Mouse (Mus musculus) layer of hippocampus, postnatal 36 days (tissue): Measurements from ENCODE around the gene Osbpl9. TPM values are rescaled to one million over a fixed set of nuclear protein-coding genes. Genes with fewer than 3 reads are reported as not detected.

Source experiments
- DNase-seq, 2 experiments: peaks; one replicate each; pipeline ENCODE4 v3.0.0; 2022
- total RNA-seq, 2 experiments: library from RNA; stranded (reverse); gene quantifications; 2 replicates each; pipeline ENCODE4 v1.2.3; 2021

The Osbpl9 gene
- total RNA-seq, 2 experiments from 2014 or later: 50.6 to 54.0 TPM

DNA sequence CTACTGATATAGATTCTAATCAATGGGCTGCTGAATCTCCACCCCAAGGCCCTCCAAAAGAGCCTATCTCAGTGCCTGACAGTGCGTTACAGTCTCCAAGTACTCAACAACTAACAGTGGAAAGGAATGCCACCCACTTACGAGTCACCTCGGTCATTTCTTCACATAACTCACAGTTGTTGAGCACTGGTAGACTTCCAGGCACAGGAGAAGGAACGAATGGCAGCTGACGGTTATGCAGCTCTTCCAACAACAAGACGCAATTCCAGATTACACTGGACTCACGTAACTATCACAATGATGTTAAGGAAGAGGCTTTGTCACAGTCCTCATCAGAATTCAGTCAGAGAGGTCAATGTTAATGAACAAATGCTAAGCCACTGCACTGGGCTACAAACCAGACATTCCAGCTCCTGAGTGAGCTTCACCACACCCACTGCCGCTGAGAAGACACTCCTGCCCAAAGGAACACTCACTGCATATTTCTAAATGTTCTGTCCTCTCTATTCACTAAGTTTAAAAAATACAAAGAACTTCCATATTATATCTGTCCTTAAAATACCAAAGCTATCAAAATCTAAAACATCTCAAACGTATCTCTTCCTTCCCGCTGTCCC, 70.7 kb downstream of the Osbpl9 start:
- DNase-seq: no peak

GRCm38 (mm10) chr4:109128971-109129370, 73.1 kb downstream of the Osbpl9 start:
- no peak for DNase-seq

GRCm38 (mm10) chr4:109128017-109128416, 74.1 kb downstream of the Osbpl9 start:
- no peak for DNase-seq

DNA sequence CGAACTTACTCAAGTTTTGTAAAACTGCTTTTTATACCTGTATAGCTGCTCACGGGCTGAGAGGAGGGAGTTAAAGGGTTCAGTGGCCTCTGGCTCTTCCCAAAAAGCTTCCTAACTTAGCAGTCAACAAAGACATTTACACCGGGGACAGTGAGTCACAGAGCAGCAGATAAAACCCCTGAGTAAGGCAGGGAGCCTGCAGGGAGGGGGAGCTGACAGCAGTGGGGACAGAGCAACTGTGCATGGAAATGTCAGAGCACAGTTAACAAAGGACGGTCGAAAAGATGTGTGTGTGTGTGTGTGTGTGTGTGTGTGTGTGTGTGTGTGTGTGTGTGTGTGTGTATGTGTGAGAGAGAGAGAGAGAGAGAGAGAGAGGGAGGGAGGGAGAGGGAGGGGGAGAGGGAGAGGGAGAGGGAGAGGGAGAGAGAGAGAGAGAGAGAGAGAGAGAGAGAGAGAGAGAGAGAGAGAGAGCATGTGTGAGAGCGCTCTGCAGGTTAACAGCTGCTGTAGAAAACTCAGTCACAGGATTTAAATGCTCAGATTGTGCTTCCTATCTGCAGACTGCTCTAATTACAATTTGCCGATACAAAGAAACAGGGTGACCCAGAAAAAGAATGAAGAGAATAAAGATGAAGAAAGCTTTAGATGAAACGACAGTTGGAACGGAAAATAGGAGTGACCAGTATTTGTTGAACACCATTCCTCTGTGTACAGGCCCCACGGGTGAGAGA, 75.1 kb downstream of the Osbpl9 start:
- DNase-seq: no peak

GRCm38 (mm10) chr4:109125746-109126425, 76.2 kb downstream of the Osbpl9 start:
- DNase-seq: no peak

DNA sequence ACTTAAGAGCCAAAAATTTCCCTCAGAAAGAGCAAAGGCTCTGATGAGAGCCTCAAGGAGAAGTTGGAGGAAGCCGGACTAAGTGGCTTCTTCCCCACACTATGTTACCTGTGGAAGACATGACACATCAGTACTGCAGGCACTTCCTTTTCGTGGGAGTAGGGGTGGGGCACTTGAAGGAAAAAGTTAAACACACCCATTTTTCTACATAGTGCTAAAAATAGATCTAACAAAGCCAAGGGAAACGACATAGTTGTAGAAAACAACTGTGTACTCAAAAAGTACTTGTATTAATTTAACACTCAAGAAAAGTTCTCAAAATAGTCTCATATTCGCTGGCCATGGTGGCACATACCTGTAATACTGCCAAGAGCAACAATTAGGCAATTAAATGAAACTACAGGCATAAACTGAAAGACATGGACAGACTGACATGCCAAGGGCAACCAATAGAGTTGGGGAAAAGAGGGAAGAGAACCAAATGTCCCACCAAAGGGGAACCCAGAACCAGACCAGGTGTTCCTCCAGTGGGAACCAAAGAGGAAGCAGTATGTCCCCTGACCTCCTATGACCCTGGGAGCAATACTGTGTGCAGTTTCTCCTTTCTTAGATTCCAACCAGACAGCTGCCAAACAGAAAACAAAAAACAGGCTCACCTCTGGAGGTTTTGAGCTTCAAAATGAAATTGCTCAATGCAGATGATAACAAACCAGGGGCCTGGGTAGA, 79.1 kb downstream of the Osbpl9 start:
- no peak for DNase-seq

- DNase-seq: no peak
Observed at GRCm38 (mm10) chr4:109120735-109121134, 81.3 kb downstream of the Osbpl9 start.

DNA sequence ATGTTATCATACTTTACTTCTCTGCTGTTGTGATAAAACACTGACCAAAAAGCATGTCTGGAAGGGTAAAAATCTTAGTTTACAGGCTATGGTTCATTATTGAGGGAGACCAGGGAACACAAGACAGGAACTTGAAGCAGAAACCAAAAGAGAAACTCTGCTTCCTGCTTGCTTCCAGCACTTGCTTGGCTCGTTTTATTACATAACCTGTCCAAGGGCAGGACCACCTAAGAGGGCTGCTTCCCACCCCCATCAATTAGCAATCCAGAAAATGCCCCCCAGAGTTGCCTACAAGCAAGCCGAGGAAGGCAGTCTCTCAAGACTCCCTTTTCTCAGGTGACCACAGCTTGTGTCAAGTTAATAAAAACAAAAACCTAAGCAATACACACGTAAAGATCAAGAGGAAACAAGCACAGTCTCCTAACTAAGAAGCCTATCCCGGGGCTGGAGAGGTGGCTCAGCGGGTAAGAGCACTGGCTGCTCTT, 82.4 kb downstream of the Osbpl9 start:
- no peak for DNase-seq

GRCm38 (mm10) chr4:109118327-109118659, 83.8 kb downstream of the Osbpl9 start:
- DNase-seq: peak; percentile 25 to 44

DNA sequence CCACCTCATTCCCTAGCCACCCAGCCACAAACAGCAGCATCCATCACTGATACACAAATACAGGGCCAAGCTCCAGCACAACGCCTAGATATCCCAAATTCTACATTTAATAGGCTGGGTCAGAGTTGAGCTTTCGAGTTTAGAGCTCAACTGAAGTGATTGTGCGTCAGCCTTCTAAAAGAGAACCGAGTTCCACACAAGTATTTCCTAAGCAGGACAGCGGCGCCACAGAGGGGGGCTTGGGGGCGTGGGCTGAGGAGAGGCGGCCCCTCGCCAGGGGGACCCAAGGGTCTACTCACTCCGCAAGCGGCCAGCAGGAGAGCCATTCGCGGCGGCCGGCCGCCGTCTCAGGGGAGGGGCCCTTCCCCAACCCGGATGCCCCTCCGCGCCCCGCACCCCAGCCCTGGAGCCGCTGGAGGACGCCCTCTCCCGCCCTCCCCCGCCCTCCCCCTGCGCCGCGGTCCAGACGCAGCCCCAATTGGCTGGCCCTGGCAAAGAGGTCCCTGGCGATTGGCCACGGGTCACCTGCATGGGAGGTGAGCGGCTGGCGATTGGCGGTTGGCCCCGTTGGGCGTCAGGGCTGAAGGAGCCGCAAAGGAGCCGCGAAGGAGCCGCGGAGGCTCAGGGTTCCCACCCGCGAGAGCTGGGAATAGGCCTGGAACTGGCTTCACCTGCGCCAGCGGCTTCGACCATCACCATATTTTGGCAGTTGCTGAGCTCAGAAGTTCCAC, 84.3 kb downstream of the Osbpl9 start:
- peak; percentile 55 to 62 for DNase-seq

DNA sequence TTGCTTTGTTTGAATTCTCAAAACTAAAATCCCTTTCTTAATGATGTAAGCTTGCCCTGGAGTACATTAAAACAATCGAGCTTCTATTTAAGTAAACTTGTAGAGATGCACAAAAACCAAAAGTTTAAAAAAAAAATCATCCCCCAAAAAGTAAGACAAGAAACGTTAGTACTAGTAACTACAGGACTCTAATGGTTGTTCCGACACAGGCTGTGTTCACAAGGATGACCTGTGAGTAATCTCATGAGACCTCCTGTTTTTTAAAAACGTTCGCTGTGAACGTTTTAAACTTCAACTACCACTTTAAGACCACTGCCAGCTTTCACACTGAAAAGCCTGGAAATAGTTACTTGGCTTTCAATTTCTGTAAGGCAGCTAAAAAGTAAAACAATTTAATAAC, 85.1 kb downstream of the Osbpl9 start:
- DNase-seq: no peak

DNA sequence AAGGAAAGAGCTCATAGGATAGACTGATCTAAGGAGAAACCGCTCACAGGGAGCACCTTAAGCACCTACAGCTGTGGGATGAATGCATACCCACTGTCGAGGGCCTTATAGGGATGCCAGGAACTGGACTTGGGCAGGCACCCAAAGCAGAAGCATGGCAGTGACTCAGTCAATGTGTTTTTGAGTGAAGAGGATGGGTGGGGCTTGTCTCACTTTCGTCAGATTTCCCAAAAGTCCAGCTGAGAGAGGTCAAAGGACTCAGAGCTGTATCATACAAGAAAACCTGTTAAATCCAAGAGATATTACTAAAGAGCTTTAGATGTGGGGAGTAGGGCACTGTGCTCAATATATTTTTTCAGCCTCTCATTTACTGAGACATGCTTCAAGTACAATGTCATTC, 85.6 kb downstream of the Osbpl9 start:
- DNase-seq: no peak

DNA sequence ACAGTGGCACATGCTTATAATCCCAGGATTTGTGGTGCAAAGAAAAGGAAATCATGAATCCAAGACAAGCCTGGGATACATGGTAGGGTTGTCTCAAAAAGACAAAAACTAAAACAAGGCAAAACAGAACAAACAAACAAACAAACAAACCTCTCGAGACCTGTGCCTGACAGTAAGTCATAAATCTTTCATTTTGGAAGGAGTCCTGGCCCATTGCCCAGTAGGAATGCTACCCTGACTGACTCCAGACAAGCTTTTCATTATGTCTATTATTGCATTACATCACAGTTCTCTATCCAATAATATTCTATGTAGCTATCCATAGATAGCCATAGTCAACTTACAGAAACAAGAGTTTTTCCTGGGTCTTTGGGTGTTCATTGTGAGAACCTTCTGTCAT, 86.3 kb downstream of the Osbpl9 start:
- DNase-seq: no peak

DNA sequence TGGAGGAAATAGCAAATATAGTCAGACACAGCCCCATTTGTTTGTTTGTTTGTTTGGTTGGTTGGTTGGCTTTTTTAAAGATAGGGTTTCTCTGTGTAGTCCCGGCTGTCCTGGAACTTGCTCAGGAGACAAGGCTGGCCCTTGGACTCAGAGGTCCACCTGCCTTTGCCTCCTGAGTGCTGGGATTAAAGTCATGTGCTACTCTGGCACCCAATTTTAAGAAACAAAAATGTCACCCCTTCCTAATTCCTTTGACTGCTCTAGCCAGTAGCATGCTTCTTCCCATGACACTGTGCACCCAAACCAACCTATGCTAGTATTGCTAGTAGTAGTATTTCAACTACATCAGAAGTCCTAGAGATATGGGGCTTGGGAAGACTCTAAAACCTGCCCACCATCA, 87.8 kb downstream of the Osbpl9 start:
- no peak for DNase-seq

DNA sequence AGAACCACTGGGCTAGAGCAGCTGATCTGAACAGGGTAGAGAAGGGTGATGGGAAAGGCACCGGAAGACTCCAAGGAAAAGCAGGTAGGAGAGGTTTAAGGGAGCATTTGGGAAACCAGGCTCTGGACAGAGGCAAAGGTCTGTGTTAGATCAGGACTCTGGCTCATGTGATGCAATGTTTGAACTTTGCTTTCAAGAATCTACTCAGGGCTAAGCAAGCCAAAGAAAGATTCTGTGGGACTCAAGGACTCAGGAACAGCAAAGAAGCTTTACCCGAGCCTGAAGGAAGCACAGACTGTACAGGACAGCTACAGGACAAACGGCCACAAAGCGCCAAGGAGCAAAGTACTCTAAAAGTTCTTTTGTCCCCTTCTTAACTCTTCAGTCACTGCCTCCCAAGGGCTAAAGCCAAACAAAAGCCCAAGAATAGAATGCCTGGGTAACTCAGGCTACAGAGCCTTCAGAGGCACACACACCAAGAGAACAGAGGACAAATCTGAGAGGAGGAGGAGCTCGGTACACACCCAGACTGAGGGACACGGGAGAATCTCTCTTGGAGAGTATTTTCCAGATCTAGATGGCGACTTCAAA, 89.1 kb downstream of the Osbpl9 start:
- no peak for DNase-seq

DNA sequence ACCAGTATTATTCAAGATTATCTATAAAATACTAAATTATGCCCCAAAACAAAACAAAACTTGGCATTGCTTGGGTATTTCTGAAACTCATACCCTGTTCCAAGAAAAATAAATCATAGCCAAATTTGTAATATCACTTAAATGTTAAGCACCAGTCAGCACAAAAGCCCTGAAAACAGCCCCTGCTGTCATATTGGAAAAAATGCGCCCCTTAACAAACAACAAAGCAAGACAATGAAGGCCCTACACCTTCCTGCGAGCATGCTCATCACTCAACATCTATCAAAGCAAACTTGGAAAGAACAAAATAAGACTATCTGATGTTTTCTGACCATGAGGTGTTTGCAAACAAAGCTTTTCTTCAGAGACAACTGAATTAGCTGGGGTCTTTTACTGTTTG, 91.1 kb downstream of the Osbpl9 start:
- no peak for DNase-seq

DNA sequence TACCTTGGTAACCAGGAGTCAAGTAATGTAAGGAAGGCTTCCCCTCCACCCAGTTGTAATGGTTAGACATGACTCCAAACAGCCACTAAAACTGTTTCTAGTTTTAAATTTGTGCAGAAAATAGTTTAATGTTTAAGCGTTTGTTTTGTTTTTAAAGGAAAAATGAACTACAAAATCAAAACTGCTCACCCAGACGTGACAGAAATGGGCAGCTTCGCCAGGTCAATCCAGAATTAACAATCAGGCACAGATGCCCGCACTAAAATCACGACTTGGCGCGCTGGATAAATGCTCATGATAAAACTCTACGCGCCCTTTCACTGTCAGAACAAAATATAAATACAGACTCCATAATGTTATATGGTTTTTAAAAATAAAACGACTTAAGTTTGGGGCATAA, 92.4 kb downstream of the Osbpl9 start:
- DNase-seq: no peak

DNA sequence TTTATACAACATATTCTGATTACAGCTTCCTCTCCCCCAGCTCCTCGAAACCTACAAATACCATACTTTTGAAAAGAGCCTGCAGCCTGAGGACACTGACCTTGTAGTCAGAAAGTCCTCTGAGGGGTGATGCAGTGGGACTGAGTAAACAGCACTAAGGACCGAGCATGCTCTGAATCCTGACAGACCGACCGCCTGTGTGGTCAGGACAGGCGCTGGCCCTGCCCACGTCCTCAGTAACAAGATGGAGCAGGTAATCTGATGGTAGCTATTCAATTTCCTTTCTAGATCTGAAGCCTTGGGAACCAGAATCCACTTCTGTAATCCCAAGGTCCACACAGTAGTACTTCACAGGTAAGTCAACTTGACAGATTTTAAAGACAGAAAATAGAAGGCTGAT, 93.1 kb downstream of the Osbpl9 start:
- DNase-seq: no peak

DNA sequence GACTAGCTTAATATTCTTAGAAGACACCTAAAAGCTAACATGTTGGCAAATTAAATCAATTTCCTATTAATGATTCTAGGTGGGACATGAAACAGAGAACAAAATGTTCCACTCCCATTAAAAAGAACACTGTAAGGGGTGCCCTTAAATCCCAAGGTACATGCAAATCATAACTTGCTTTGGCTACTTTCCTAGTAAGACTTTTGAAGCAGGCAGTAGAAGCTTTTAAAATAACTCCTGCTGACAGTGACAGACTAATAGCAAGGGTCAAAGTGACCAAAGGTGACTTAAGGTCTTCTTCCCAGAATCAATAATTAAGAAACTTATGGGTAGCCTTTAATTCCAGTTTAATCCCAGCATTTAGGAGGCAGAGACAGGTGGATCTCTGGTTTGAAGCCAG, 95.5 kb downstream of the Osbpl9 start:
- DNase-seq: no peak

GRCm38 (mm10) chr4:109106034-109106433, 96.0 kb downstream of the Osbpl9 start:
- no peak for DNase-seq

DNA sequence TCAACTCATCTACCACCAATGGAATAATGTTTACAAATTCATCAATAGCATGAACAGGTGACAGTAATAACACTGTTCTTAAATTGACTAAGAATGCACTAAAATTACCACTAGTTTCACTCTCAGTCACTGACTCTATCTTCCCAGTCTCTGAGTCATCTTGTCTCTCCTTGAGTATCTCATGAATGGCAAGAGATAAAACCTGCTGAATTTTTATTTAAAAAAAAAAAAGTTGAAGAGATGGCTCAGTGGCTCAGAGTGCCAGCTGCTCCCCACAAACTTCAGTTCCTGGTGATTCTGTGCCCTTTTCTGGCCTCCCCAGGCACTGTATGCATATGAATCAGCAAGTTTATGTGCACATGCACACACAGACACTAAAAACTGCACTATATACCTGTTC, 96.8 kb downstream of the Osbpl9 start:
- DNase-seq: no peak
